Mouse (Mus musculus) midbrain, embryonic 12.5 days (tissue): ENCODE results near the gene Creb5. TPM values are rescaled to one million over a fixed set of nuclear protein-coding genes. Genes with fewer than 3 reads are reported as not detected.

Source experiments
- ATAC-seq: fragments of 200-750 bp; cut with Nextera tagmentation; 2 replicates; pipeline ENCODE4 v1.8.0; 2017; ENCODE audit warnings: low read depth, moderate TSS enrichment, moderate library complexity; ENCODE audit not compliant: low FRiP score
- H3K27ac ChIP-seq: fragments of 300-500 bp; sonication (generic); replicated peaks from 2 replicates; pipeline ENCODE4 v1.5.1; 2016; ENCODE audit warnings: mild to moderate bottlenecking
- H3K27me3 ChIP-seq: fragments of 300-500 bp; sonication (generic); 2 replicates; pipeline ENCODE4 v1.6.1; 2016; ENCODE audit warnings: mild to moderate bottlenecking
- H3K36me3 ChIP-seq: fragments of 300-500 bp; sonication (generic); 2 replicates; pipeline ENCODE4 v1.6.1; 2016
- H3K4me1 ChIP-seq: fragments of 300-500 bp; sonication (generic); 2 replicates; pipeline ENCODE4 v1.6.1; 2016
- H3K4me2 ChIP-seq: fragments of 300-500 bp; sonication (generic); replicated peaks from 2 replicates; pipeline ENCODE4 v1.6.1; 2016; ENCODE audit warnings: mild to moderate bottlenecking, moderate library complexity
- H3K4me3 ChIP-seq: fragments of 300-500 bp; sonication (generic); 2 replicates; pipeline ENCODE4 v1.5.1; 2016; ENCODE audit warnings: mild to moderate bottlenecking
- H3K9ac ChIP-seq: fragments of 300-500 bp; sonication (generic); replicated peaks from 2 replicates; pipeline ENCODE4 v1.6.1; 2016; ENCODE audit warnings: mild to moderate bottlenecking, moderate library complexity
- H3K9me3 ChIP-seq: fragments of 300-500 bp; sonication (generic); 2 replicates; pipeline ENCODE4 v1.6.1; 2016; ENCODE audit warnings: mild to moderate bottlenecking
- WGBS: fragments of 180-500 bp; shearing (Covaris S2); methylation state at CpG from one replicate; pipeline ENCODE4 v1.1.7; 2016; 5-methylcytosine and 5-hydroxymethylcytosine counted together
- polyA plus RNA-seq: library from polyadenylated mRNA; unstranded; fragments of >200 nt; fragmentation: Nextera tagmentation; extraction: Ambion mirVana; gene quantifications from 2 replicates; pipeline ENCODE4 v1.2.1, GENCODE M21; 2016

Gene Creb5
- polyA plus RNA-seq, 1 experiment from 2014 or later: 6.3 TPM

- no peaks in the 10 kb centered on the region for H3K4me1 ChIP-seq
- H3K9ac ChIP-seq: no peak overlapping the region
- WGBS: 85% methylated on average over 9 of the region's 9 CpGs
- no peak for ATAC-seq
- H3K27me3 ChIP-seq: no peaks in the 10 kb centered on the region
- H3K9me3 ChIP-seq: no peaks in the 10 kb centered on the region
- H3K4me2 ChIP-seq: no peak overlapping the region
- H3K4me3 ChIP-seq: no peak overlapping the region
- no peak overlapping the region for H3K27ac ChIP-seq
- H3K36me3 ChIP-seq: no peaks in the 10 kb centered on the region
Measured at GRCm38 (mm10) chr6:53352311-53352960, 65.4 kb downstream of the Creb5 start.

DNA sequence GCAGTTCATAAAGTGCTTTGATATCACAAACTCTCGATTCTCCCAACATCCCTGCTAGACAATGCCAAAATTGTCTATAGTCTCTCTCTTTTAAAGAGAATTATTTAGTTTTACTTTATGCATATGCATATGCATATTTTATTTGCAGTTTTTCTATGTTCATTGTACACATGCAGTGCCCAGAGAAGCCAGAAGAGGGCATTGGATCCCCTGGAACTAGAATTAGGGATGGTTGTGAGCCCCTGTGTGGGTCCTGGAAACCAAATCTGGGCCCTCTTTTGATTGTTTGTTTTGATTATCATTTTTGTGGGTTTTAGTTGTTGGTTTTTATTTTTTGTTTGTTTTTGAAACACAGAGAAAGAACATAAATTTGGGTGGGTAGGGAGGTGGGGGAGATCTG is 69.3 kb downstream of the Creb5 start:
- Histone ChIP-seq H3K4me3 (no peak overlapping the region), H3K4me1 (no peaks in the 10 kb centered on the region), H3K36me3 (no peaks in the 10 kb centered on the region), H3K9ac (no peak overlapping the region), H3K9me3 (no peaks in the 10 kb centered on the region), H3K4me2 (no peak overlapping the region), H3K27me3 (no peaks in the 10 kb centered on the region), H3K27ac (no peak overlapping the region)
- no peak for ATAC-seq
- WGBS: 100% methylated on average over 1 of the region's 1 CpGs

GRCm38 (mm10) chr6:53363535-53363934 is 76.5 kb downstream of the Creb5 start:
- 70% methylated on average over 5 of the region's 5 CpGs for WGBS
- Histone ChIP-seq H3K9me3 (no peaks in the 10 kb centered on the region), H3K9ac (no peak overlapping the region), H3K27ac (no peak overlapping the region), H3K4me3 (no peak overlapping the region), H3K36me3 (no peaks in the 10 kb centered on the region), H3K27me3 (0 out of 2 replicates have a peak, but pooled peaks cover 4% of the 10 kb centered on the region), H3K4me1 (0 out of 2 replicates have a peak, but pooled peaks cover 3% of the 10 kb centered on the region), H3K4me2 (no peak overlapping the region)
- no peak for ATAC-seq

GRCm38 (mm10) chr6:53363981-53364391 is 76.9 kb downstream of the Creb5 start:
- WGBS: 32% methylated on average over 4 of the region's 4 CpGs
- 0 out of 2 replicates have a peak, but pooled peaks cover 4% of the 10 kb centered on the region for H3K27me3 ChIP-seq
- H3K9ac ChIP-seq: no peak overlapping the region
- no peak for ATAC-seq
- H3K9me3 ChIP-seq: no peaks in the 10 kb centered on the region
- no peak overlapping the region for H3K27ac ChIP-seq
- H3K36me3 ChIP-seq: no peaks in the 10 kb centered on the region
- no peak overlapping the region for H3K4me3 ChIP-seq
- H3K4me1 ChIP-seq: 0 out of 2 replicates have a peak, but pooled peaks cover 3% of the 10 kb centered on the region
- H3K4me2 ChIP-seq: no peak overlapping the region

- ATAC-seq: no peak
Measured at GRCm38 (mm10) chr6:53369147-53369546, 82.1 kb downstream of the Creb5 start.

GRCm38 (mm10) chr6:53369928-53370327 is 82.9 kb downstream of the Creb5 start:
- no peaks in the 10 kb centered on the region for H3K9me3 ChIP-seq
- no peak overlapping the region for H3K27ac ChIP-seq
- no peak overlapping the region for H3K4me2 ChIP-seq
- H3K4me1 ChIP-seq: 0 out of 2 replicates have a peak, but pooled peaks cover 3% of the 10 kb centered on the region
- no peak overlapping the region for H3K9ac ChIP-seq
- WGBS: 93% methylated on average over 5 of the region's 5 CpGs
- no peak overlapping the region for H3K4me3 ChIP-seq
- no peaks in the 10 kb centered on the region for H3K36me3 ChIP-seq
- no peak for ATAC-seq
- H3K27me3 ChIP-seq: peaks cover 4% of the 10 kb centered on the region

More at GRCm38 (mm10) chr6:53369147-53369546, 82.1 kb downstream of the Creb5 start:
- Histone ChIP-seq H3K36me3 (no peaks in the 10 kb centered on the region), H3K9ac (no peak overlapping the region), H3K27me3 (peaks cover 5% of the 10 kb centered on the region), H3K27ac (no peak overlapping the region), H3K4me1 (0 out of 2 replicates have a peak, but pooled peaks cover 3% of the 10 kb centered on the region), H3K4me2 (no peak overlapping the region), H3K4me3 (no peak overlapping the region), H3K9me3 (no peaks in the 10 kb centered on the region)
- WGBS: 88% methylated on average over 5 of the region's 5 CpGs

DNA sequence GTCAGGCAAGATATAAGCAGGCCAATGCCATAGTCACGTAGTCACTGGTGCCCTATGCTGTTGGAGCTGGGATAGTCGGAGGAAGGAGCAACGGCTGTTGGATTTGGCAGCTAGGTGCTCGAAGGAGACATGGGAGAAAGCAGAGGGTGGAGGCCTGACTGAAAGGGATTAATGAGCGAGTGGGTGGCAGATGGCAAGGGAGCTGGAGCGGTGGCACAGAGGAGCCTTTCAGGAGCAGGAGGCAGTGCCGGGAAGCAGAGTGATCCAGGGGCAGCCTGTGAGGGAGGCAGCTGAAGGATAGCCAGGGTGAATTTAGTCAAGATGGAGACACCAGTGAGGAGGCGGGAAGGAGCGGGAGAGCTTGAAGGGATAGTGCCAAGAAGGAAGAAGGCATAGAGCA is 84.9 kb downstream of the Creb5 start:
- Histone ChIP-seq H3K27ac (no peak overlapping the region), H3K9me3 (no peaks in the 10 kb centered on the region), H3K4me1 (no peaks in the 10 kb centered on the region), H3K27me3 (peaks cover 4% of the 10 kb centered on the region), H3K36me3 (no peaks in the 10 kb centered on the region), H3K4me2 (no peak overlapping the region), H3K9ac (no peak overlapping the region), H3K4me3 (no peak overlapping the region)
- 84% methylated on average over 9 of the region's 9 CpGs for WGBS
- ATAC-seq: no peak

DNA sequence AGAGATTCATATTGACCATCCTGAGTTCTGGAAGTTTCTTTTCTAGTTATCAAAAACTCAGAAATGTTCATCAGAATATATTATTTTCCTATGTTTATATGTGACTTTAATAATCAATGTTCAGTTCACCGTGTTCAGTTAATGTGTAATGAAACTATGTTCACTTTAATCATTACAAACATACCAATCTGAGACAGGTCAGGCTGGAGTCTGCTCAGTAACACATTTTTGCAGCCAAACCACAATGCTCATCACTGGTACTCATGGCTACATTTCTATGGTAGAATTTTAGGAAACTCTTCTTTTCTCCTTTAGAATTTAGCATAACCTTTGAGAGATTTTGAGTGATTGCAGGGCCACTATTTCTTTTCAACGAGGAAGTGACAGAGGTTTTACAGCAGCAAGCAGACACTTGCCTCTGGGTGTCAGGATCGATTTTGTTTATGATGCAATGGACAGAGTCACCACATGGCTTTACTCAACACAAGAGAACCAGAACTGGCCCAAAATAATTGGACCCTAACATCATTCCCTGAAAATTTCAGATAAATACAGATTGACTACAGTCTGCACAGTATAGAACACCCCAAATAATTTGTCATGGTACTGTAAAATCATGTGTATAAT is 87.4 kb downstream of the Creb5 start:
- H3K27ac ChIP-seq: no peak overlapping the region
- H3K4me3 ChIP-seq: no peak overlapping the region
- ATAC-seq: no peak
- peaks cover under 1% of the 10 kb centered on the region for H3K27me3 ChIP-seq
- no peak overlapping the region for H3K4me2 ChIP-seq
- H3K9me3 ChIP-seq: no peaks in the 10 kb centered on the region
- H3K9ac ChIP-seq: no peak overlapping the region
- WGBS: 88% methylated on average over 3 of the region's 3 CpGs
- no peaks in the 10 kb centered on the region for H3K4me1 ChIP-seq
- no peaks in the 10 kb centered on the region for H3K36me3 ChIP-seq

- H3K27ac ChIP-seq: no peak overlapping the region
- H3K4me2 ChIP-seq: no peak overlapping the region
- H3K4me1 ChIP-seq: peaks cover 10% of the 10 kb centered on the region
- no peaks in the 10 kb centered on the region for H3K9me3 ChIP-seq
- no peak overlapping the region for H3K4me3 ChIP-seq
- H3K36me3 ChIP-seq: no peaks in the 10 kb centered on the region
- ATAC-seq: no peak
- H3K9ac ChIP-seq: no peak overlapping the region
- 80% methylated on average over 5 of the region's 5 CpGs for WGBS
- H3K27me3 ChIP-seq: no peaks in the 10 kb centered on the region
Measured at GRCm38 (mm10) chr6:53389277-53389676, 102.2 kb downstream of the Creb5 start.

GRCm38 (mm10) chr6:53390413-53390812 is 103.3 kb downstream of the Creb5 start:
- Histone ChIP-seq H3K27ac (no peak overlapping the region), H3K4me2 (no peak overlapping the region), H3K4me3 (no peak overlapping the region), H3K9ac (no peak overlapping the region), H3K36me3 (no peaks in the 10 kb centered on the region), H3K9me3 (no peaks in the 10 kb centered on the region), H3K4me1 (peaks cover 17% of the 10 kb centered on the region), H3K27me3 (no peaks in the 10 kb centered on the region)
- WGBS: 52% methylated on average over 6 of the region's 6 CpGs
- no peak for ATAC-seq

- H3K4me3 ChIP-seq: no peak overlapping the region
- no peak overlapping the region for H3K4me2 ChIP-seq
- H3K27ac ChIP-seq: no peak overlapping the region
- 48% methylated on average over 7 of the region's 7 CpGs for WGBS
- no peaks in the 10 kb centered on the region for H3K27me3 ChIP-seq
- no peak for ATAC-seq
- no peaks in the 10 kb centered on the region for H3K36me3 ChIP-seq
- H3K4me1 ChIP-seq: peaks cover 26% of the 10 kb centered on the region
- no peaks in the 10 kb centered on the region for H3K9me3 ChIP-seq
- H3K9ac ChIP-seq: no peak overlapping the region
Measured at GRCm38 (mm10) chr6:53394026-53394425, 107.0 kb downstream of the Creb5 start.

- Histone ChIP-seq H3K27ac (no peak overlapping the region), H3K4me1 (peaks cover 26% of the 10 kb centered on the region), H3K9me3 (no peaks in the 10 kb centered on the region), H3K4me3 (no peak overlapping the region), H3K9ac (no peak overlapping the region), H3K27me3 (no peaks in the 10 kb centered on the region), H3K4me2 (no peak overlapping the region), H3K36me3 (no peaks in the 10 kb centered on the region)
- ATAC-seq: peak; percentile 34; the same call in 1 of the 2 replicates
- 58% methylated on average over 4 of the region's 4 CpGs for WGBS
Measured at GRCm38 (mm10) chr6:53395208-53395607, 108.1 kb downstream of the Creb5 start.
